Mouse (Mus musculus): Measurements from ENCODE around the gene Ints3.
A peak's percentile ranks its signal among the peaks of the same experiment; 100 is the strongest.

Ints3 gene

DNA sequence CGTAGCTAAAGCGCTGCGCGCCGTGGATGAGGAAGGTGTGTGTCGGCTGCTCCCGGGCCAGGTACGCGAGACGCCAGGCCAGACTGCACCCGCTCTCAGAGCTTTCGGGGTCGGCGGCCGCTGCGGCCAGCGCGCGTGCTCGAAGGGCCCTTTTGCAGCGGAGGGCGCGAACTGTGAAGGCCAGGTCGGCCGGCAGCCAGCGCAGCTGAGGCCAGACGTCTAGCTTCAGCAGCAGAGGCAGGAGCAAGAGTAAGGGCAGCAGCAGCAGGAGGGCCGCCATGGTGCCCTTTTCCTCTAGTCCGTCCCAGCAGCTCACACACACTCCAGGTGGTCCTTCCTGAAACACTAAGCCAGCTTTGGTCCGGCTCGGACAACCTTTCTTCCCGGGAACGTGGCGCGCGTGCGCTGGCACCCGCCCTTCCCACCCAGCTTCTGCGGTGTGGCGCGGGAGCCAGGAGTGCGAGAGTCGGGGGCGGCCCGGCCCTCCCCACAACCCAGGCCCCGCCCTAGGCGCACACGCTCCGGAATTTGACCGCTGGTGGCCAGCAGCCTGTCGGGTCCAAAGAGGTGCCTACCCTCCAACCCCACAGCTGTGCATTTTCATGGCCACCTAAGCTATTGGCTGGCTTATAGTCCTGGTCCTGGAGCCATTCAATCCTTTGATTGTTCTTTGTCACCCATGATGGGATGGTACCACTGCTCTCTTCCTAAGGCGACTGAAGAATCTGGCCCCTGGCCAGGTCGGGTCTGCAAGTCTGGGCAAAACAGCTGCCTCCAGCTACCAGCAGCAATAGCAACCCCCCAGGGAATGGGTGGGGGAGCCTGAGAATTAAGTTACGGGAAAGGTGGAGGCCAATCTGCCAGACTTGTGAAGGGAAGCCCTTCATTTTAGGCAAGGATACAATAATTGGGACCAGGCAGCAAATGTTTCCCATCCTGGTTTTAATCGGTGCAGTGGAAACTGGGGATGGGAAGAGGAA is 43.6 kb downstream of the Ints3 start, which contains the start of gene Slc27a3:
TSS of gene Slc27a3 (minus strand) at position 428 of the 980 bp plus-strand sequence.
- DNase-seq = peak; percentile 80

DNA sequence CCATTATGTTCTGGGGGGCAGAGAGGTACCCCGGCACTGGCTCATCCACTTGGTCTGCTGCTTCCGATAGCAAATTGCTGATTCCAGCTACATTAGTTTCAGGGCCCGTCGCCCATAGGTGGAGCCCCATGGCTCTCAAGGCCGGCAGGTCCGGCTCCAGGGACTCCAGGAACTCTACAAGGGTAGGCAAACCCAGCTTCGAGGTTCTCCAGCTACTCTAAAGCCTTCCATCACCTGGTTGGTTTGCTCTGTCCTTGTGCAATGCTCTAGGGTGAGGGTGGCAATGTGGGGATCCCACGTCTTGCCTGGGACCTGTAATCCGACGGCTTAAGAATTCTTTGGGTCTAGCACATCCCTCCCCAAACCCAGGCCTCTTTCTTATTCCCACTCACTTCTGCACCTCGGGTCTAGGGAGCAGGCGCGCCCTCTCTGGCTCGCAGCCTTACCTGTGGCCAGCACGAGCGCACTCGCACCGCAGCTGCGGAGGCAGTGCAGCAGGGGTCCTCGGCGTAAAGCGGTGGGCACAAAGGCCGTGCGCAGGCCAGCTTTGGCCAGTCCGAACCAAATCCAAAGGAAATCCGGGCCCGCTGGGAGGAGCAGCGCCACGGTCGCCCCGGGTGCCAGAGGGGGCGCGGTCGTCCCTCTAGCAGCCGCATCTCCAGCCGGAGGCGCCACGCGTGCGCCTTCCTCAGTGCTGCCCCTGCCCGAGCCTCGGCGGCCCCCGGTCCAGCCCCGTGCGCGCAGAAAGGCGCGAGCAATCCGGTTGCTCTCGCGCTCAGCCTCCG is 44.5 kb downstream of the Ints3 start:
- peak; percentile 83 for DNase-seq

GRCm38 (mm10) chr3:90388192-90388591 is 45.2 kb downstream of the Ints3 start:
- DNase-seq = no peak

- DNase-seq = no peak
Measured at GRCm38 (mm10) chr3:90387483-90387882, 45.9 kb downstream of the Ints3 start.

GRCm38 (mm10) chr3:90386817-90387216 is 46.6 kb downstream of the Ints3 start:
- no peak for DNase-seq

- DNase-seq = no peak
Measured at GRCm38 (mm10) chr3:90384851-90385375, 48.5 kb downstream of the Ints3 start.

DNA sequence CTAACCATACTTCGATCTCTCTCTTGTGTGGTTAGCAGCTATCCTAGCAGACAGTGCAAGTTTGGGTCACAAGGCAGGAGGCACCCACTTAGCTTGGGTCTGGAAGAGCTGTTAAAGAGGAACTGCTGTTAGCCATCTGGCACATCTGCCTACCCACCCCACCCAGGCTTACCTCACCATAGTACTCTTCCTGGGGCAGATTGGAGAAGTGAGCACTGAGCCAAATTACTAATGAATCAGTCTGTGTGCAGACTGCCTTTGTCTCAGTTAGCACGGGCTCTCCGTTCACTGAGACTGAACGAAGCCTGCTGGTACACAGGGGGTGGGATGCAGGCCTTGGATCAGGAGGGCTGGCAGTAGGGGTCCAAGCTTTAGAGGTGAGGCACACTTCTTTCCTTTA is 49.7 kb downstream of the Ints3 start:
- no peak for DNase-seq

GRCm38 (mm10) chr3:90381727-90382126 is 51.7 kb downstream of the Ints3 start:
- no peak for DNase-seq

GRCm38 (mm10) chr3:90378496-90378895 is 54.9 kb downstream of the Ints3 start:
- no peak for DNase-seq

GRCm38 (mm10) chr3:90376247-90376585 is 57.2 kb downstream of the Ints3 start:
- peak; percentile 65 for DNase-seq

DNA sequence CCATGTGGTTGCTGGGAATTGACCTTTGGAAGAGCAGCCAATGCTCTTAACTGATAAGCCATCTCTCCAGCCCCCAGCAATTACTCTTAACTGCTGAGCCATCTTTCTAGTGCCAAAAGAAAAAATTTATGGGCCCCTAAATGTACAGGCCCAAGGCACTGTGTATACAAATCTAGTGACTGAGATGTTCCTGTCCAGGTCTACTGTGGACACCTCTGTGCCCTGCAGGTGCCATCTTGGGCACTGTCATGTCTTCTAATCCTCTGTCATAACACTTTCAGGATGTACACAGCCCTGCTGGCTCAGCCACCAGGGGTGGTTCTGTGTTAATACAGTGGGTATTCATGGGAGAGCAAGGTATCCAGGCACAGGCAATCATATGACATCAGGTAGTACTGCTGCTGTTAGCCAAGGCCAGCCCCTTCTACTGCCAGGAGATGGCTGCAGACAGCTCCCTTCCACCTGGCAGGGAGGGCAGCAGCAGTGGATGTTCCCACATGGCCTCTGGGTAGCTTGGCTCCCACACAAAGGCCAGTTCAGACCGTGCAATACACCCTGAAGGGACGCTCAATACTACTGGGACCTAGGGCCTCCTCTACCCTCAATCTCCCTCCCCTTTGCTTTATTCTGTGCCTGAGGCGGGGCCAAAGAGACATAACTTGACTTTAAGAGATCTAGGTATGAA is 57.7 kb downstream of the Ints3 start:
- no peak for DNase-seq

- no peak for DNase-seq
Measured at GRCm38 (mm10) chr3:90374368-90374767, 59.1 kb downstream of the Ints3 start.

GRCm38 (mm10) chr3:90373432-90374028 is 59.9 kb downstream of the Ints3 start:
- peak; percentile 91 for DNase-seq

GRCm38 (mm10) chr3:90372817-90373216 is 60.6 kb downstream of the Ints3 start:
- DNase-seq = no peak

DNA sequence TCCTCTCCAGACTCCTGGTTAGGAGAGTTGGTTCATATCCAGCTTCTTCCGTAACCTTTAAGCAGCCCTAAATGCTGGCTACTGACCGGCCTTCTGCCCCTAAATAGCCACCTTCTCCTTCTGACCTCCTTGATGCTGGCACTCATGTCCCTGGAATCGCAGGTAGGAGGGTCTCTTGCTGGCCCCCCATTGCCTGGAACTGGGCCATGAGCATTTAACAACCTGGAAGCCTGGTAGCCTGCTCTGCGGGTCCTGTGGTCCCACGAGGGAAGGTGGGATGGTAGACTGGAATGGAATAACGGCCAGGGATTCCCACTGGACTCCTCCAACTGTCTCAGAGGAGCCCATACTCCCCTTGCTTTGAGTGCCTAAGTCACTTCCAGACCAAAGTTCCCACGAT is 61.6 kb downstream of the Ints3 start:
- DNase-seq = no peak

GRCm38 (mm10) chr3:90369041-90369440 is 64.4 kb downstream of the Ints3 start:
- DNase-seq = no peak

GRCm38 (mm10) chr3:90367001-90367632 is 66.3 kb downstream of the Ints3 start:
- no peak for DNase-seq

DNA sequence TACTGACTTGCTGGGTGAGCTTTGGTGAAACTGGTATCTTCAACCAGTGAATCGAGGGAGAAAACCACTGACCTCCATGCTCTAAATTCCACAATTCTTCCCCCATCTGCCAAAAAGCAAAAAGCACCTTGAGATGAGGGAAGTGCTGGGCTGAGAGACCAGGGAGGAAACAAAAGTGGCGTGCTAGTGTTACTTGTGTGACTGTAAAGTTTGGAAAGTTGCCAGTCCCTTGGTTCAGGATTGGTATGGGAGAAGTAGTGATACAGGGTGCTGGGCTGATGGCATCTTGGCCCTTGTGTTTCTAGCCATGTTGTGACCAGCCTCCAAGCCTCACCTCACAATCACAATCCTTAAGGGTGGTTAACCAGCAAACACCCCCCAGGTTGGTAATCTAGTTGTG is 71.1 kb downstream of the Ints3 start:
- no peak for DNase-seq

GRCm38 (mm10) chr3:90361476-90361875 is 71.9 kb downstream of the Ints3 start:
- DNase-seq = no peak

- no peak for DNase-seq
Measured at GRCm38 (mm10) chr3:90359230-90359629, 74.2 kb downstream of the Ints3 start.

- no peak for DNase-seq
Measured at GRCm38 (mm10) chr3:90357959-90358358, 75.5 kb downstream of the Ints3 start.

DNA sequence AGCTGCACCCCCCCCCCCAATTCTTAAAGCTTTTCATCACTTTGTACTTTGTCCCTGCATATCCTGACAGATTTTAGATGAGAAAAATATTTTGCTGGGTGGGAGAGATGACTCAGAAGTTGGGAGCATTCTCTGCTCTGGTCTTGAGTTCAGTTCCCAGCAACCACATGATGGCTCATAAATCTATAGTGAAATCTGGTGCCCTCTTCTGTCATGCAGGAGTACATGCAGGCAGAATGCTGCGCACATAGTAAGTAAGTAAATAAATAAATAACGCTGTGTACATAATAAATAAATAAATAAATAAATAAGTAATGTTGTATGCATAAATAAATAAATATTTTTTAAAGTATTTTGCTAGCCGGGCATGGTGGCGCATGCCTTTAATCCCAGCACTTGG is 85.6 kb downstream of the Ints3 start:
- DNase-seq = no peak

Data from embryo, embryonic 11 days (tissue).